Mouse (Mus musculus) hindbrain, embryonic 15.5 days (tissue): Measurements from ENCODE around the gene Dmtf1. TPM values are rescaled to one million over a fixed set of nuclear protein-coding genes. Genes with fewer than 3 reads are reported as not detected.

Source experiments
- ATAC-seq: fragments of 200-750 bp; cut with Nextera tagmentation; 2 replicates; pipeline ENCODE4 v1.8.0; 2017; ENCODE audit warnings: low read depth, moderate number of reproducible peaks, moderate TSS enrichment; ENCODE audit not compliant: low FRiP score
- H3K27ac ChIP-seq: fragments of 300-500 bp; sonication (generic); replicated peaks from 2 replicates; pipeline ENCODE4 v1.5.1; 2015; ENCODE audit warnings: mild to moderate bottlenecking, inconsistent platforms
- H3K27me3 ChIP-seq: fragments of 300-500 bp; sonication (generic); 2 replicates; pipeline ENCODE4 v1.6.1; 2015; ENCODE audit warnings: control low read depth, inconsistent platforms
- H3K36me3 ChIP-seq: fragments of 300-500 bp; sonication (generic); 2 replicates; pipeline ENCODE4 v1.6.1; 2015; ENCODE audit warnings: control low read depth, inconsistent platforms
- H3K4me1 ChIP-seq: fragments of 300-500 bp; sonication (generic); replicated peaks from 2 replicates; pipeline ENCODE4 v1.6.1; 2015; ENCODE audit warnings: control low read depth, inconsistent platforms
- H3K4me2 ChIP-seq: fragments of 300-500 bp; sonication (generic); 2 replicates; pipeline ENCODE4 v1.6.1; 2015; ENCODE audit warnings: moderate library complexity, mild to moderate bottlenecking, inconsistent platforms
- H3K4me3 ChIP-seq: fragments of 300-500 bp; sonication (generic); 2 replicates; pipeline ENCODE4 v1.5.1; 2015; ENCODE audit warnings: mild to moderate bottlenecking, inconsistent platforms
- H3K9ac ChIP-seq: fragments of 300-500 bp; sonication (generic); 2 replicates; pipeline ENCODE4 v1.6.1; 2015; ENCODE audit warnings: inconsistent platforms
- H3K9me3 ChIP-seq: fragments of 300-500 bp; sonication (generic); 2 replicates; pipeline ENCODE4 v1.6.1; 2016; ENCODE audit warnings: control low read depth, inconsistent platforms
- WGBS: fragments of 180-500 bp; shearing (Covaris S2); methylation state at CpG from one replicate; pipeline ENCODE4 v1.1.7; 2015; 5-methylcytosine and 5-hydroxymethylcytosine counted together
- polyA plus RNA-seq: library from polyadenylated mRNA; unstranded; fragments of >200 nt; fragmentation: Nextera tagmentation; extraction: Ambion mirVana; gene quantifications from 2 replicates; pipeline ENCODE4 v1.2.1, GENCODE M21; 2015

Gene Dmtf1
- polyA plus RNA-seq, 1 experiment from 2014 or later: 55.8 TPM

DNA sequence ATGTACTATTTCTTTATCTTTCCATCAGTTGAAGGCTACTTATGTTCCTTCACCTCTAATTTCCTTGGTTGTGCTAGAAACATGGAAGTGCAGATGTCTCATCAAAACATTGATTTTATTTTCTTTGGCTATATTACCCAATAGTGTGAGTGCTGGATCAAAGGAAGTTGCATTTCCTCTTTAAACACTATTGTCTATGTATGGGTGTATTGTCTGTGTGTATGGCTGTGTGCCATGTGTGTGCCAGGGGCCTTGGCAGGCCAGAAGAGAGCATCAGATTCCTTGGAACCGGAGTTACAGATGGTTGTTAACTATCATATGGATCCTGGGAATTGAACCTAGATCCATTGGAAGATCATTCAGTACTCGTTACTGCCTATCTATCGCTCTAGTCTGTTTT, 90.2 kb downstream of the Dmtf1 start:
- Histone ChIP-seq H3K4me2 (no peak overlapping the region), H3K9ac (no peak overlapping the region), H3K36me3 (no peaks in the 10 kb centered on the region), H3K9me3 (no peaks in the 10 kb centered on the region), H3K27ac (no peak overlapping the region), H3K4me1 (no peaks in the 10 kb centered on the region), H3K27me3 (no peaks in the 10 kb centered on the region), H3K4me3 (no peak overlapping the region)
- no peak for ATAC-seq
- WGBS: 89% methylated on average over 3 of the region's 3 CpGs

DNA sequence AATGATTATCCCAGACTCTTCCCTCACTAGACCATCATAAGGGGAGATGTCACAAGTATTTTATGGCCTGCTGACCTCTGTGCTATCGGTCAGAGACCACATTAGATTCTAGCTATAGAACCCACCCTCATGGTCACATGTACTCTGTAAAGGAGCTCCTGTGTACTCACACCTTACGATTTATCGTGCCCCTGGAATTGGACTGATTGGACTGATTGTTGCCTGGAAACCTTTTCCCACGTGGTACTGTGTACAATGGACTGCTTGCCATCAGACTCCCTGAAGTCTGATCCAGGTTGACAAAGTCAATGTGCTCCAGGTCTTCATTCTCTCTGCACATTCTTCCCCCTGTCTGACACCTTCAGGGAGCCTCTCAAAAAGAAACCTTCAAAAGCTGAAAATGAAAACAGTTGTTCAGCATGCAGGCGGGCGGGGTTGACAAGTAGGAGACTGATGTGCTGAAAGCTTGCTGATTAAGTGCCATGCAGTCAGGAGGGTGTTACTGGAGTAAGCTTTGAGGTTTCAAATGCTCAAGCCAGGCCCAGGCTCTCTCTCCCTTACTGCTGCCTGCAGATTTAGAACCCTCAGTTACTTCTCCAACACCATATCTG, 91.9 kb downstream of the Dmtf1 start:
- H3K36me3 ChIP-seq: no peaks in the 10 kb centered on the region
- no peak overlapping the region for H3K4me3 ChIP-seq
- no peaks in the 10 kb centered on the region for H3K4me1 ChIP-seq
- H3K9ac ChIP-seq: no peak overlapping the region
- H3K4me2 ChIP-seq: no peak overlapping the region
- 74% methylated on average over 6 of the region's 6 CpGs for WGBS
- no peaks in the 10 kb centered on the region for H3K27me3 ChIP-seq
- H3K27ac ChIP-seq: no peak overlapping the region
- no peak for ATAC-seq
- no peaks in the 10 kb centered on the region for H3K9me3 ChIP-seq

- 59% methylated on average over 2 of the region's 2 CpGs for WGBS
Measured at GRCm38 (mm10) chr5:9068886-9069285, 92.7 kb downstream of the Dmtf1 start.

More at GRCm38 (mm10) chr5:9068886-9069285, 92.7 kb downstream of the Dmtf1 start:
- ATAC-seq: peak; percentile 51; the same call in 1 of the 2 replicates
- Histone ChIP-seq H3K9me3 (no peaks in the 10 kb centered on the region), H3K4me2 (no peak overlapping the region), H3K4me1 (no peaks in the 10 kb centered on the region), H3K27ac (no peak overlapping the region), H3K36me3 (no peaks in the 10 kb centered on the region), H3K4me3 (no peak overlapping the region), H3K9ac (no peak overlapping the region), H3K27me3 (no peaks in the 10 kb centered on the region)

Other genes with a start within 250 kb of the Dmtf1 start
- gene Crot, start 164.5 kb downstream of the Dmtf1 start, polyA plus RNA-seq: 21.7 and 21.9 TPM in 2 replicates
- 10.6 and 11.2 TPM in 2 replicates for gene Tmem243, start 61.1 kb downstream of the Dmtf1 start, polyA plus RNA-seq
- gene 9330182L06Rik, start 104.3 kb upstream of the Dmtf1 start, polyA plus RNA-seq: 23.3 and 25.7 TPM in 2 replicates